Mouse (Mus musculus) testis, adult 2 months (tissue): ENCODE measurements at regions not wholly inside any gene's neighbourhood (a gene's known extent, or its start where the extent isn't known, plus 50 kb on each side); places are given as distances from the start of the nearest gene placed in this dataset.

Experiments
- CTCF ChIP-seq: fragments of 200-500 bp; IDR thresholded peaks from 2 replicates; pipeline ENCODE4 v1.5.1; 2012; ENCODE audit warnings: low read depth, mild to moderate bottlenecking, inconsistent platforms, low read length, moderate library complexity; ENCODE audit not compliant: control insufficient read depth, insufficient read depth, insufficient replicate concordance
- POLR2A ChIP-seq: fragments of 200-500 bp; IDR thresholded peaks from 2 replicates; pipeline ENCODE4 v1.6.1; 2012; ENCODE audit warnings: low read depth, mild to moderate bottlenecking, inconsistent platforms, low read length, moderate library complexity; ENCODE audit not compliant: control insufficient read depth

- no peak for TF ChIP-seq POLR2A
- TF ChIP-seq CTCF = no peak
Measured at GRCm38 (mm10) chr8:26872382-26872781, 104.7 kb upstream of the Zfp703 start.
